Mouse (Mus musculus): ENCODE measurements at regions not wholly inside any gene's neighbourhood (a gene's known extent, or its start where the extent isn't known, plus 50 kb on each side); places are given as distances from the start of the nearest gene placed in this dataset.
"Not testable (repeated sequence)": the region's sequence is repeated elsewhere in the genome, so short reads cannot be mapped to it uniquely, and the experiment has no call there.

DNA sequence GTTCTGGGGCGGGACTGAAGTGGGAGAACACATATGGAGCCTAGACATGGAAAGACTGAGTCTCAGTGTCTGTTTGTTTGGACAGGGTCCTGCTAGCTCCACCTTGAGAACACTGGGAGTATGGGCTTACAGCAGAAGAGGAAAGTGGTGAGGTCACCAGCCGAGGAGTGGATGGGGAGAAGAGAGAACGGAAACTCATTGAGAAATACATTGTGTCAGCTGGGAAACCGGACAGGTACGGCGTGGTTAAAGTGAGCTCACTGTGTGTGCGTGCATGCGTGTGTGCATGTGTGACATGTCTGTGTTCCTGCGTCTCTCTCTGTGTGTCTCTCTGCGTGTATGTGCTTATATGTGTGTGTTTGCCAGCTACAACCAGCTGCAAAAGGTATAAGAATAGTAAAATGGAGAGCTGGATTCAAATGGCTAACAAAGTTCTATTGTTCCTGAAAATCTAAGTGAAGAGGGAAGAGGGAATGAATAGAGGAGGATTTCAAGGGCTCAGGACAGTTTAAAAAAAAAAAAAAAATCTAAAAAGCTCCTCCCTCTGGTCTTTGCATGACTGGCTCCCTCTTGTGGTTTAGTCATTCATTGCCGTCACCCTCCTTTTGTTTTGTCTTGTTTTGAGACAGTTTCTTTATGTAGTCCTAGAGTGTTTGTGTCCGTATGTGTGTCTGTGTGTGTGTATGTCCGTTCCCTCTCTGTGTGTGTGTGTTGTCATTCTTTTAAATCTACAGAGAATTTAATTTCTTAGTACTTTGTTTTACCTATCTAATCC is 52.0 kb upstream of the Ak4 start:
- H3K4me3 ChIP-seq (ENCODE audit: low read length): no peak overlapping the region
- 43% methylated on average over 13 of the region's 13 CpGs for WGBS
- H3K27ac ChIP-seq (ENCODE audit: low read length): no peak overlapping the region
- no peak overlapping the region for H3K9ac ChIP-seq (ENCODE audit: low read length)
- H3K27me3 ChIP-seq (ENCODE audit: control insufficient read depth, insufficient read depth, low read depth, low read length): no peaks in the 10 kb centered on the region
- H3K9me3 ChIP-seq (ENCODE audit: control insufficient read depth, low read length): no peaks in the 10 kb centered on the region
- 0 out of 2 replicates have a peak, but pooled peaks have one; percentile 20 for ATAC-seq (ENCODE audit: low read depth)
- H3K36me3 ChIP-seq (ENCODE audit: control insufficient read depth, insufficient read depth, low read length): no peaks in the 10 kb centered on the region
- no peaks in the 10 kb centered on the region for H3K4me1 ChIP-seq (replicated peaks; ENCODE audit: control insufficient read depth, insufficient read depth, low read length)
- H3K4me2 ChIP-seq (ENCODE audit: low read depth, low read length): no peak overlapping the region

DNA sequence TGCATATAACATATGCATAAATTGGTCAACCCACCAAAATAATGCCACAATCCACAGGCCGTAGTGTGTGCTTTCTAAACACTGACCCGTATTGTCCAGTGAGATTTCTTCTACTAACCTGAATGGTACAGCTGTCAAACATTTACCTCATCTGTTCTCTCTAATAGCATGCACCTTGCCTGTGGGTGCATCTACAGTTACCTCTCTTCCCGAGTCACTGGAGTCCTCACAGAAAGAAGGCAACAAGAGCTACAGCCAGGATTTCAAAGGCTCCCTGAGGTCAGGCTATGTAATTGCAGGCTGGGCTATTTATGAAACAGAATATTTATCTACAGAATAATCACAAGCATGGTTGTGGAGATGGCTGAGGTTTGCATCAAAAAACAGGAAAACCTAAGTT is 53.8 kb upstream of the Ak4 start:
- ATAC-seq (ENCODE audit: low read depth): no peak
- H3K36me3 ChIP-seq (ENCODE audit: control insufficient read depth, insufficient read depth, low read length): no peaks in the 10 kb centered on the region
- WGBS: 81% methylated on average over 3 of the region's 3 CpGs
- H3K4me3 ChIP-seq (ENCODE audit: low read length): no peak overlapping the region
- H3K4me1 ChIP-seq (replicated peaks; ENCODE audit: control insufficient read depth, insufficient read depth, low read length): no peaks in the 10 kb centered on the region
- no peak overlapping the region for H3K4me2 ChIP-seq (ENCODE audit: low read depth, low read length)
- no peaks in the 10 kb centered on the region for H3K27me3 ChIP-seq (ENCODE audit: control insufficient read depth, insufficient read depth, low read depth, low read length)
- H3K27ac ChIP-seq (ENCODE audit: low read length): no peak overlapping the region
- no peak overlapping the region for H3K9ac ChIP-seq (ENCODE audit: low read length)
- no peaks in the 10 kb centered on the region for H3K9me3 ChIP-seq (ENCODE audit: control insufficient read depth, low read length)

DNA sequence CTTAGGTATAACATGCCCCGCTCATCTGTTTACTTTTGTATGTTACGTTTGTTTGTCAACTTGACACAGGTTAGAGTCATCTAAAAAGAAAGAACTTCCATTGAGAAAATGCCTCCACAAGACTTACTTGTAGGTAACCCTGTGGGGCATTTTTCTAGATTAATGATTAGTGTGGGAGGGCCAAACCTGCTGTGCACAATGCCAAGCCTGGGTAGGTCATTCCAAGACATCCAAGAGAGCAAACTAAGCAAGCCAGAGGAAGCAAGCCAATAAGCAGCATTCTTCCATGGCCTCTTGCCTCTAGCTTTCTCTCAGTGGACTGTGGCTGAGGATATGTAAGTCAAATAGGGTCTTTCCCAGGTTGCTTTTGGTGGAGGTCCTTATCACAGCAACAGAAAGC is 54.4 kb upstream of the Ak4 start:
- H3K4me3 ChIP-seq (ENCODE audit: low read length): no peak overlapping the region
- H3K4me1 ChIP-seq (replicated peaks; ENCODE audit: control insufficient read depth, insufficient read depth, low read length): no peaks in the 10 kb centered on the region
- no peaks in the 10 kb centered on the region for H3K36me3 ChIP-seq (ENCODE audit: control insufficient read depth, insufficient read depth, low read length)
- H3K27me3 ChIP-seq (ENCODE audit: control insufficient read depth, insufficient read depth, low read depth, low read length): no peaks in the 10 kb centered on the region
- H3K4me2 ChIP-seq (ENCODE audit: low read depth, low read length): no peak overlapping the region
- H3K9me3 ChIP-seq (ENCODE audit: control insufficient read depth, low read length): no peaks in the 10 kb centered on the region
- H3K27ac ChIP-seq (ENCODE audit: low read length): no peak overlapping the region
- no peak for ATAC-seq (ENCODE audit: low read depth)
- 60% methylated on average over 2 of the region's 2 CpGs for WGBS
- H3K9ac ChIP-seq (ENCODE audit: low read length): no peak overlapping the region

DNA sequence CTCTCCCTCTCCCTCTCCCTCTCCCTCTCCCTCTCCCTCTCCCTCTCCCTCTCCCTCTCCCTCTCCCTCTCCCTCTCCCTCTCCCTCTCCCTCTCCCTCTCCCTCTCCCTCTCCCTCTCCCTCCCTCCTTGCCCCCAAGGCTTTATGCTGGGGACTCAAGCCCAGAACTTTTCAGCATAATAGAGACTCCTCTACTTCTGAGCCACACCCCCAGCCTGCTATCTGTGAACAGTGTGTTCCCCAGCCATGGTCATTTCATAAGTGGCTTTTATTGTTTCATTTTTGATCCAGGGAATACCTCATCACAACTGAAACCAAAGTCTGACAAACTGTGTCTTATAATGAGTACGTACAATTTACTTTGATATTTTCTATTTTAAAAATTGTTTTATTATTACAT is 55.8 kb upstream of the Ak4 start:
- not testable (repeated sequence) for H3K4me3 ChIP-seq (ENCODE audit: low read length); ATAC-seq (ENCODE audit: low read depth); H3K4me1 ChIP-seq (replicated peaks; ENCODE audit: control insufficient read depth, insufficient read depth, low read length); H3K27me3 ChIP-seq (ENCODE audit: control insufficient read depth, insufficient read depth, low read depth, low read length); H3K4me2 ChIP-seq (ENCODE audit: low read depth, low read length); H3K36me3 ChIP-seq (ENCODE audit: control insufficient read depth, insufficient read depth, low read length); H3K9ac ChIP-seq (ENCODE audit: low read length); H3K9me3 ChIP-seq (ENCODE audit: control insufficient read depth, low read length); H3K27ac ChIP-seq (ENCODE audit: low read length)
- WGBS: 95% methylated on average over 1 of the region's 1 CpGs

DNA sequence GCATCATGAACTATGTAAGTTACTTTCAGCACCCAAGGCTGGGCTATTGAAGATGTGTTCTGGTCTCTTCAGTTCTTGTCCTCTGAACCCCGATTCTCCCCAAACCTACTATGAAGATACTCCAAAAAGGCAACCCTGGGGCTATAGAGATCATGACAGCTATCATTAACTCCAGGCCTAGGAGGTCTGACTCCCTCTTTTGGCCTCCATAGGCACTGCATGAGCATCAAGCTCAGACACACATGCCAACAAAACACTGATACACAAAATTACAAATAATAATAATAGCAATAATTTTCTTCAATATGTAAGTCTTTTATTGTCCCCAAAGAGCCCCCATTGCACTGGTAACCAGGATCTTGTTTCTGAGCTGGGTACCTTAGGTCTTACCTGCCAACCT is 57.3 kb upstream of the Ak4 start:
- Histone ChIP-seq H3K27ac (ENCODE audit: low read length) (no peak overlapping the region), H3K9ac (ENCODE audit: low read length) (no peak overlapping the region), H3K9me3 (ENCODE audit: control insufficient read depth, low read length) (no peaks in the 10 kb centered on the region), H3K27me3 (ENCODE audit: control insufficient read depth, insufficient read depth, low read depth, low read length) (no peaks in the 10 kb centered on the region), H3K4me3 (ENCODE audit: low read length) (no peak overlapping the region), H3K36me3 (ENCODE audit: control insufficient read depth, insufficient read depth, low read length) (no peaks in the 10 kb centered on the region), H3K4me2 (ENCODE audit: low read depth, low read length) (no peak overlapping the region), H3K4me1 (replicated peaks; ENCODE audit: control insufficient read depth, insufficient read depth, low read length) (no peaks in the 10 kb centered on the region)
- no peak for ATAC-seq (ENCODE audit: low read depth)
- WGBS: 90% methylated on average over 1 of the region's 1 CpGs

DNA sequence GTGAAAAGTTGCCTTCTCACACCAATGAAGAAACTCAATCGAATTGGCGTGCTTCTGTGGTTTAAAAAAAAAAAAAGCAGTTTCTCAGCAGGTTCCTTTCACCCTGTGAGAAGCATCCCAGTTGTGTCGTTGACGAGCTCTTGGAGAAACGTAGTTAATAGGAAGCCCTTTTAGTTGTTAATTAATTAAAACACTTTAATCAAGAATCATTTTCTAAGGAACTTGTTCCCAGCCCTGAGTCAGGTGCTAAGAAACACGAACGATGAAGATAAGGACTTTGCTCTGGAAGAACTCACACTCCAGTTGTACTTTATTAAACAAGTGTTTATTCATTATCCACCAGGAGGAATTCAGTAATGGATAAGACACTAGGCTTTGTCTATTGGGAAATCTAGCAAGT is 58.8 kb upstream of the Ak4 start:
- H3K36me3 ChIP-seq (ENCODE audit: control insufficient read depth, insufficient read depth, low read length): no peaks in the 10 kb centered on the region
- no peak for ATAC-seq (ENCODE audit: low read depth)
- 75% methylated on average over 7 of the region's 7 CpGs for WGBS
- no peak overlapping the region for H3K4me2 ChIP-seq (ENCODE audit: low read depth, low read length)
- no peaks in the 10 kb centered on the region for H3K27me3 ChIP-seq (ENCODE audit: control insufficient read depth, insufficient read depth, low read depth, low read length)
- no peak overlapping the region for H3K4me3 ChIP-seq (ENCODE audit: low read length)
- no peak overlapping the region for H3K9ac ChIP-seq (ENCODE audit: low read length)
- H3K4me1 ChIP-seq (replicated peaks; ENCODE audit: control insufficient read depth, insufficient read depth, low read length): peaks cover 2% of the 10 kb centered on the region
- H3K9me3 ChIP-seq (ENCODE audit: control insufficient read depth, low read length): no peaks in the 10 kb centered on the region
- H3K27ac ChIP-seq (ENCODE audit: low read length): no peak overlapping the region

DNA sequence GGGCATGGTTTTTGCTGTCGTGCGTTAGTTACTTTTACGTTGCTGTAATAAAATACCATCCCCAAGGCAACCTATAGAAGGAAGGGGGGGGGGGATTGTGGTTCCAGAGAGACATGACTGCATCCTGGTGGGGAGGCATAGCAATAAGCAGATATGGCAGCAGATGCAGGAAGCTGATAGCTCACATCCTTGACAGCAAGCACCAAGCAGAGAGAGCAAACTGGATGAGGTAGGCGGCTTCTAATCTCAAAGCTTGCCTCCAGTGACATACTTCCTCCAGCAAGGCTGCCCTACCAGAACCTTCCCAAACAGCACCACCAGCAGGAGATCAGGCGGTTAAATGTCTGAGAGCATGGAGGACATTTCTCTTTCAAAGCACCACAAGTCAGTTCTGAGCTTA is 60.0 kb upstream of the Ak4 start:
- Histone ChIP-seq H3K27ac (ENCODE audit: low read length) (no peak overlapping the region), H3K4me1 (replicated peaks; ENCODE audit: control insufficient read depth, insufficient read depth, low read length) (peaks cover 12% of the 10 kb centered on the region), H3K9ac (ENCODE audit: low read length) (no peak overlapping the region), H3K27me3 (ENCODE audit: control insufficient read depth, insufficient read depth, low read depth, low read length) (no peaks in the 10 kb centered on the region), H3K36me3 (ENCODE audit: control insufficient read depth, insufficient read depth, low read length) (no peaks in the 10 kb centered on the region), H3K9me3 (ENCODE audit: control insufficient read depth, low read length) (no peaks in the 10 kb centered on the region), H3K4me2 (ENCODE audit: low read depth, low read length) (no peak overlapping the region), H3K4me3 (ENCODE audit: low read length) (no peak overlapping the region)
- WGBS: 81% methylated on average over 5 of the region's 5 CpGs
- no peak for ATAC-seq (ENCODE audit: low read depth)

DNA sequence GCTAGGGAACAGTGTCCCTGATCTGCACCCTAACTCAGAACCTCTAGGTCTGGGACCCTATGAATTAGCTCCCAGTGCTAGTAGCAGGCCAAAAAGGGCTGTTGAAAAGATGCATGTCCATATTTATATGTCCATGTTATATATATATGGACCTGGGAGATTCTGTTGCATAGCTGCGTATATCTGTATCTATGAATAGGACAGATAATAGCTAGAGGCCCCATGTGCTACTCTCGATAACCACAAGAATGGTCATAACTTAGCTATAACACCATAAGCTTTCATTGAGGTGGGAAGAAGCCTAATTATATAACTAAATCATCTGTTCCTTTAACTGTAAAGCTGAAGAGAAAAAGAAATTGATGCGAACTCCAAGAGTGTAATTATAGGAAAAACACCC is 60.6 kb upstream of the Ak4 start:
- ATAC-seq (ENCODE audit: low read depth): no peak
- Histone ChIP-seq H3K4me2 (ENCODE audit: low read depth, low read length) (no peak overlapping the region), H3K9ac (ENCODE audit: low read length) (no peak overlapping the region), H3K4me3 (ENCODE audit: low read length) (no peak overlapping the region), H3K27ac (ENCODE audit: low read length) (no peak overlapping the region), H3K4me1 (replicated peaks; ENCODE audit: control insufficient read depth, insufficient read depth, low read length) (peaks cover 12% of the 10 kb centered on the region), H3K9me3 (ENCODE audit: control insufficient read depth, low read length) (no peaks in the 10 kb centered on the region), H3K36me3 (ENCODE audit: control insufficient read depth, insufficient read depth, low read length) (no peaks in the 10 kb centered on the region), H3K27me3 (ENCODE audit: control insufficient read depth, insufficient read depth, low read depth, low read length) (no peaks in the 10 kb centered on the region)
- 92% methylated on average over 3 of the region's 3 CpGs for WGBS

DNA sequence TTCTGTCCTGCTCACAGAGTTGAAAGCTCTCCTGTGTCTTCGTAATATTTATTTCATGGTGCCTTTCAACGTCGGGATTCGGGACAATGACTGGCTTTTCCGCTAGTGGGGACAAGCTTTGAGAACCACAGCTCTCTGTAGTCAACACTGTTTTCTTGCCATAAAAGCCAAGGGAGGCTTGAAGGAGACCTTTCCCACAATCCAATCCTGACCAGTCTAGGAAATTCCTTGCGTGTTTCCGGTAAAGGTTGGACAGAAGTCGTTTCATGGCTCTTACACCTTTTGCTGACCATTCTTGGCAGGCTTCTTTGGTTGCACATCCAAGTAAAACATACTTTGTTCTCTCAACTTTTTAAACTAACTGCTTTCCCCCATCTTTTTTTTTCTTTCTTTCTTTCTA is 61.2 kb upstream of the Ak4 start:
- Histone ChIP-seq H3K27ac (ENCODE audit: low read length) (no peak overlapping the region), H3K4me1 (replicated peaks; ENCODE audit: control insufficient read depth, insufficient read depth, low read length) (peaks cover 12% of the 10 kb centered on the region), H3K27me3 (ENCODE audit: control insufficient read depth, insufficient read depth, low read depth, low read length) (no peaks in the 10 kb centered on the region), H3K4me2 (ENCODE audit: low read depth, low read length) (peak overlapping the region; percentile 99), H3K4me3 (ENCODE audit: low read length) (peak overlapping the region; percentile 79), H3K36me3 (ENCODE audit: control insufficient read depth, insufficient read depth, low read length) (no peaks in the 10 kb centered on the region), H3K9ac (ENCODE audit: low read length) (no peak overlapping the region), H3K9me3 (ENCODE audit: control insufficient read depth, low read length) (no peaks in the 10 kb centered on the region)
- no peak for ATAC-seq (ENCODE audit: low read depth)
- WGBS: 59% methylated on average over 8 of the region's 8 CpGs

Data from lung, embryonic 16.5 days (tissue).